Comparison of ENCODE assay signal across 14 mouse cellular contexts in genomic region chr12:5353416-5353815, GRCm38 (mm10). TPM values are rescaled to one million over a fixed set of nuclear protein-coding genes. Genes with fewer than 3 reads are reported as not detected.
"Had no signal": no experiment of that assay in that cellular context is flagged by ENCODE, and none has a peak within 500 bp of the region (broad histone marks: within the 10 kb centered on the region; RNA-seq: fewer than 3 reads in every experiment).

No protein-coding gene starts in this region.

- H3K27ac ChIP-seq: kidney, postnatal 0 days; liver, embryonic 13.5 days had no signal

- H3K4me3 ChIP-seq: liver, embryonic 13.5 days had no signal

- DNase-seq: kidney, adult 18-20 months; kidney, postnatal 25 days; liver, embryonic 13.5 days; lung, adult 2 months; lung, postnatal 14 days; lung, postnatal 4 days; midbrain, embryonic 14.5 days; right cerebral cortex, postnatal 25 days; thymus, adult 2 months; thymus, postnatal 14 days; thymus, postnatal 4 days had no signal

- H3K4me1 ChIP-seq: liver, embryonic 13.5 days had no signal

RNA-seq across cellular contexts. Expression of gene Klhl29, which starts 22.1 kb away (rescaled TPM):
- total RNA-seq: megakaryocyte progenitor cell, adult 5-6 weeks; megakaryocyte-erythroid progenitor cell, adult 5-6 weeks had no signal
